Mouse (Mus musculus): ENCODE data around the gene Trem3.

Trem3 gene

DNA sequence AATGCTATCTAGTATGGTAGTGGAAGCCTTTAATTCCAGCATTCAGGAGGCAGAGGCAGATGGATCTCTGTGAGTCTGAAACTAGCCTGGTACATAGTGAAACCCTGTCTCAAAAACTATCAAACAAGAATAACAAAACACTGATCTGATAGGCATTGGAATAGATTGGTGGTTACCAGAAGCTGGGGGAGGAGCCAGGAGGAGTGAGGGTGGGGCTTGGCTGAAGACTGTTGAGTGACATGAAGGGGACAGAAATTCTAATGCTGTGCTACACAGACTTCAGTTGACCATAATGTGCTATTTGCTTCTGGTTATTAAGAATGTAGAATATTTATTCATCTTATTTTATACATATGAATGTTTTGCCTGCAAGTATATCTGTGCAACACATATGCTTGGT, 20.7 kb downstream of the Trem3 start:
- ATAC-seq (ENCODE audit: insufficient number of reproducible peaks, low FRiP score, low TSS enrichment), result no peak

DNA sequence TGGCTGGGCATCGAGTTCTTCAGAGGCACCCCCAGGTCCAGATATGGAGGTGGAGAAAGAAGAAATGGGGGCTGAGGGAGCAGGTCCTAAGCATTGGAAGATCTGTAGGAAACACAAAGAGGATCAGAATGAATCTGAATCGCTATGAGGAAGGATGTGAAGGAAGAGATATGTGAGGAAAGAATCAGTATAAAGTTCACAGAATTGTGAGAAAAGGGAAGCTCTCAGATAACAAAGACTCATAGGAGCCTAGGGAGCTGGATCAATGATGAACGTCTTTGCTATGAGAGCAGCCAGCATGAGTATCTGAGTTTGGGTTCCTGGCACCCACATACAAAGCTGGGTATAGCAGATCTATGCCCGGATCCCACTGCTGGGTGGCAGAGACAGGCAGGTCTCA, 22.3 kb downstream of the Trem3 start:
- ATAC-seq (ENCODE audit: insufficient number of reproducible peaks, low FRiP score, low TSS enrichment), result no peak

DNA sequence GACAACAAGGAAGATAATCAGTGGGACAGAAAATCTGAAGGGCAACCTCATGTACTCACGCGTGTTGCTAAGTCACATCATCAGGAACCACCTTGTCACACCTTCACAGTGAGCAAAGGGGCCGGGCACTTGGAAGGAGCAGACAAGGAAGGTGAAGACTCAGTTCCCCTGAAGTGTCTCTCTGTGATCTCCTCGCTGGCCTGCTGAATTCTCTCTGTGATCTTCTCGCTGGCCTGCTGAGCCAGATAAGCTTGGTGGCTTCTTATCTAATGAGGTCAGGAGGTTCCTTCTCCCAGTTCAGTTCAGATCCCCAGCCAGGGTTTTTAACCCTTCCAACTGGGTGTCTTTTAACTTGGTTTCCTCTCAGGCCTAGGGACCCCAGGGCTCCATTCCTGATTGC, 24.6 kb downstream of the Trem3 start:
- ATAC-seq (ENCODE audit: insufficient number of reproducible peaks, low FRiP score, low TSS enrichment), result no peak

- ATAC-seq (ENCODE audit: insufficient number of reproducible peaks, low FRiP score, low TSS enrichment), result no peak
Measured at GRCm38 (mm10) chr17:48272598-48272997, 25.0 kb downstream of the Trem3 start.

DNA sequence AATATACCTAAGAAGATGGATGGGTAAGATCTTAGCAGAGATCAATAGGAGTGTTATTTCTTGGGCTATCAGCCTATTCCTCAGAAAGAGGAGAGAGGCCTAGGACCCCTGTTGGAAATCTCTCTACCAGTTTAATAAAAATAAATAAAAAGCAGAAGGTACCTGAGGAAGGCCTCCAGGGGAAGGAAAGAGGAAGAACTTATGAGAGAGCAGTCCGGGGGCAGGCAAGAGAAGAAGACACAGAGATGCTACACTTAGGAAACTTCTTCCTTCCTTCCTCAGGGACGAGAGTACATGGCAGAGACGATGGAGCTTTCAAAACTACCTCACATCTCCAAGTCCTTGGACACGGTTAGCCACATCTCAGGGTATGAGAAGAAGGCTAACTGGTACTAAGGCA, 26.5 kb downstream of the Trem3 start:
- no peak for ATAC-seq (ENCODE audit: insufficient number of reproducible peaks, low FRiP score, low TSS enrichment)

GRCm38 (mm10) chr17:48274885-48275284, 27.3 kb downstream of the Trem3 start:
- no peak for ATAC-seq (ENCODE audit: insufficient number of reproducible peaks, low FRiP score, low TSS enrichment)

DNA sequence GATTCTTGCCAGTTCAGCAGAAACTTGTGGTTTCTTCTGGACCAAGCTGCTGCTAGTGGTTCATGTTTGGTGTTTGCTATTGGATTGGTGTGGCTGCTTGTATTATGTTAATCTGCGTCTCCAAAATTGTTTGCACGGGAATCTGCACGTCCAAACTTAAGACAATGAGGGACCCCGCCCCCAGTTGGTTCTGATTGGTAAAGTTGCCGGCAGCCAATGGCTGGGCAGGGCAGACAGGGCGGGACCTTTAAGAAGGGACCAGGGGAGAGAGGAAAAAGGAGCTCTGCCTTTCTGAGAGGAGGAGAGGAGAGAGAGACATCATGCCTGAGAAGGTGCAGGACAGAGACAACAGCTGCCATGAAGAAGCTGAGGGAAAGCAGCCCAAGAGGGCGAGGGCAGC, 28.2 kb downstream of the Trem3 start:
- no peak for ATAC-seq (ENCODE audit: insufficient number of reproducible peaks, low FRiP score, low TSS enrichment)

DNA sequence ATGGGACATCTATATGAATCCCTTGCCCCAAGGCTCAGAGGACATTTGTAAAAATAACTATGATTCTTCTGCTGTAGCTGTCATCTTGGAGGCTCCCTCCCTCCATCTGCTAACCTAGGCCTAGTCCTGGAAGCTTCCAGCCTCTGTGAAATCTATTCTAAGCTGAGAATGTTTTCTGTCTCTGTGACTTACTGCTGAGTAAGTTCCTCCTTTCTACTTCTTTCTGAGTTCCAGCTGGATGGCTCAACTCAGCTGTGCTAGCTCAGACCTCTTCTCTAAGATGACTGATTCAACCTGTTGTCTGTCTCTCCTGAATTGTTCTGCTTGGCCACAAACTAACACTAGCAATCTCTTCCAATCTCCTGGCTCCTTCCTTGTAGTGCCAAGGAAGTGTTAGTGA, 30.8 kb downstream of the Trem3 start:
- no peak for ATAC-seq (ENCODE audit: insufficient number of reproducible peaks, low FRiP score, low TSS enrichment)

GRCm38 (mm10) chr17:48279002-48279401, 31.4 kb downstream of the Trem3 start:
- ATAC-seq (ENCODE audit: insufficient number of reproducible peaks, low FRiP score, low TSS enrichment), result no peak

- ATAC-seq (ENCODE audit: insufficient number of reproducible peaks, low FRiP score, low TSS enrichment), result no peak
Measured at GRCm38 (mm10) chr17:48280943-48281738, 33.6 kb downstream of the Trem3 start.

- ATAC-seq (ENCODE audit: insufficient number of reproducible peaks, low FRiP score, low TSS enrichment), result no peak
Measured at GRCm38 (mm10) chr17:48281739-48282085, 34.1 kb downstream of the Trem3 start.

DNA sequence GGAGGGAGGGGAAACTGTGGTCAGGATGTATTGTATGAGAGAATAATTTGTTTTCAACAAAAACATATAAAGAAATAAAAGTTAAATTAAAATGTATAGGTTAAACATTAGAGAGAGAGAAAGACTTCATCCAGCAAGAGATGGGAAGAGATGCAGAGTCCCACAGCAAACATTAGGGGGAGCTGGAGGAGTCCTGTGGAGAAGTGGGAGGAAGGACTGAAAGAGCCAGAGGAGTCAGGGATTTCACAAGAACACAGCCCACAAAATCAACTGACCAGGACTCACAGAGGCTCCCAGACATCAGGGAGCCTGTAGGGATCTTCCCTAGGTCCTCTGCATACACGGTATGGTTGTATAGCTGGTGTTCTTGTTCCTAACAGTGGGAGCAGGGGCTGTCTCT, 39.2 kb downstream of the Trem3 start:
- ATAC-seq (ENCODE audit: insufficient number of reproducible peaks, low FRiP score, low TSS enrichment), result no peak

GRCm38 (mm10) chr17:48287276-48287675, 39.7 kb downstream of the Trem3 start:
- ATAC-seq (ENCODE audit: insufficient number of reproducible peaks, low FRiP score, low TSS enrichment), result no peak

GRCm38 (mm10) chr17:48293500-48294194, 46.1 kb downstream of the Trem3 start:
- ATAC-seq (ENCODE audit: insufficient number of reproducible peaks, low FRiP score, low TSS enrichment), result no peak

- ATAC-seq (ENCODE audit: insufficient number of reproducible peaks, low FRiP score, low TSS enrichment), result no peak
Measured at GRCm38 (mm10) chr17:48299203-48299602, 51.6 kb downstream of the Trem3 start, which contains the start of gene Treml2. Gene Treml2, plus strand, starts transcription at chr17:48299498.

GRCm38 (mm10) chr17:48299756-48300155, 52.2 kb downstream of the Trem3 start:
- ATAC-seq (ENCODE audit: insufficient number of reproducible peaks, low FRiP score, low TSS enrichment), result no peak

- ATAC-seq (ENCODE audit: insufficient number of reproducible peaks, low FRiP score, low TSS enrichment), result no peak
Measured at GRCm38 (mm10) chr17:48300199-48300598, 52.6 kb downstream of the Trem3 start.

GRCm38 (mm10) chr17:48300861-48301260, 53.3 kb downstream of the Trem3 start:
- no peak for ATAC-seq (ENCODE audit: insufficient number of reproducible peaks, low FRiP score, low TSS enrichment)

- ATAC-seq (ENCODE audit: insufficient number of reproducible peaks, low FRiP score, low TSS enrichment), result no peak
Measured at GRCm38 (mm10) chr17:48301792-48302191, 54.2 kb downstream of the Trem3 start.

Data from cerebellum, adult (tissue).